Mouse (Mus musculus) kidney, adult 2 months (tissue): ENCODE data around the gene Map4k2.

Experiments used
- CTCF ChIP-seq: fragments of 200-500 bp; conservative IDR thresholded peaks from 2 replicates; pipeline ENCODE4 v1.5.1; 2011; ENCODE audit warnings: low read depth, mild to moderate bottlenecking, control low read depth, low read length, moderate library complexity, mixed read lengths; ENCODE audit not compliant: insufficient read depth, insufficient read length
- POLR2A ChIP-seq: fragments of 200-500 bp; IDR thresholded peaks from one replicate; pipeline ENCODE4 v1.6.1; 2011; ENCODE audit warnings: low read depth, low read length, control low read depth

- TF ChIP-seq CTCF (no peak), POLR2A (no peak)
These were observed 27.1 kb upstream of the Map4k2 start for GRCm38 (mm10) chr19:6313796-6314195.
